Mouse (Mus musculus) cerebellum, adult 2 months (tissue): ENCODE measurements around the gene Isyna1. TPM values are rescaled to one million over a fixed set of nuclear protein-coding genes. Genes with fewer than 3 reads are reported as not detected.
A peak's percentile ranks its signal among the peaks of the same experiment; 100 is the strongest.

Experiments used
- DNase-seq, 2 experiments: peaks; one replicate each; pipeline ENCODE4 v3.0.0; 2021
- H3K27ac ChIP-seq: fragments of 200-500 bp; 2 replicates; pipeline ENCODE4 v1.5.1; 2012; ENCODE audit warnings: low read length, control low read depth, inconsistent platforms; ENCODE audit not compliant: insufficient read depth
- H3K27me3 ChIP-seq: fragments of 200-500 bp; 2 replicates; pipeline ENCODE4 v1.6.1; 2012; ENCODE audit warnings: inconsistent platforms, mild to moderate bottlenecking, low read length, moderate library complexity; ENCODE audit not compliant: control insufficient read depth, insufficient read depth
- H3K4me1 ChIP-seq: fragments of 200-500 bp; 2 replicates; pipeline ENCODE4 v1.6.1; 2011; ENCODE audit warnings: low read length; ENCODE audit not compliant: control insufficient read depth, insufficient read depth
- H3K4me3 ChIP-seq: fragments of 200-500 bp; replicated peaks from 2 replicates; pipeline ENCODE3; 2011; ENCODE audit warnings: mild to moderate bottlenecking, low read depth, low read length, control low read depth; ENCODE audit not compliant: insufficient read depth
- CTCF ChIP-seq: fragments of 200-500 bp; IDR thresholded peaks from 2 replicates; pipeline ENCODE4 v1.5.1; 2011; ENCODE audit warnings: low read depth, mild to moderate bottlenecking, control low read depth, low read length, moderate library complexity, borderline replicate concordance; ENCODE audit not compliant: insufficient read depth
- POLR2A ChIP-seq: fragments of 200-500 bp; IDR thresholded peaks from 2 replicates; pipeline ENCODE4 v1.6.1; 2011; ENCODE audit warnings: low read length, control low read depth, borderline replicate concordance; ENCODE audit not compliant: insufficient read depth
- WGBS: fragments of 180-500 bp; shearing (Covaris S2); methylation state at CpG from one replicate; pipeline ENCODE4 v1.1.7; 2018; 5-methylcytosine and 5-hydroxymethylcytosine counted together
- polyA plus RNA-seq: library from polyadenylated mRNA; depleted of rRNA; stranded (reverse); fragments of >200 nt; gene quantifications from 2 replicates; pipeline ENCODE4 v1.2.3, GENCODE M21; 2012; rRNA removed

The Isyna1 gene
- 55.3 and 61.4 TPM in 2 replicates for polyA plus RNA-seq

- peak; percentile 65 to 73 for DNase-seq
- no peak for TF ChIP-seq CTCF
- TF ChIP-seq POLR2A = peak; percentile 26; the same call in 1 of the 2 replicates
- H3K27me3 ChIP-seq = no peaks in the 10 kb centered on the region
- no peak within 1 kb of the TSS; the same call in 1 of the 2 replicates for H3K27ac ChIP-seq
- peaks cover 14% of the 10 kb centered on the region; the same call in 1 of the 2 replicates for H3K4me1 ChIP-seq
- peak within 1 kb of the TSS; percentile 59 for H3K4me3 ChIP-seq
- 3% methylated on average over 40 of the region's 40 CpGs for WGBS
Observed at GRCm38 (mm10) chr8:70593961-70594609, at the start of gene Isyna1. Isyna1 (plus strand) TSS chr8:70594373.

- Histone ChIP-seq H3K4me3 (no peak overlapping the region), H3K4me1 (peaks cover 34% of the 10 kb centered on the region), H3K27me3 (no peaks in the 10 kb centered on the region), H3K27ac (no peak overlapping the region)
- no peak for DNase-seq
- 78% methylated on average over 4 of the region's 4 CpGs for WGBS
- TF ChIP-seq POLR2A (no peak), CTCF (no peak)
Observed at GRCm38 (mm10) chr8:70546412-70546811, 47.8 kb upstream of the Isyna1 start.

DNA sequence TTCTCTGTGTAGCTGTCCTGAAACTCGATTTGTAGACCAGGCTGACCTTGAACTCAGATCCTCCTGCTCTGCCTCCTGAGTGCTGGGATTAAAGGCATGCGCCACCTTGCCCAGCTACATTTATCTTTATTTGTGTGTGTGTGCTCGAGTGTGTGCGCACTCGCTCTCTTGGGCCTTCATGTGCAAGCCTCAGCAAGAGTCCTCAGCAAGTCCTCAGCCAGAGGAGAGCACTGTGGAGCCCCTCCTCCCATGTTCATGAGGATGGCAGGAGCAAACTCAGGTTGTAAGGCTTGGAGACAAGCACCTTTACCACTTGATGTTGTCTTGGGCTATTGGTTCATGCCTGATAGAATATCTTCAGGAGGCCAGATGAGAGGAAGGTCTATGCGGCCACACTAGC is 46.4 kb upstream of the Isyna1 start:
- TF ChIP-seq CTCF (no peak), POLR2A (no peak)
- Histone ChIP-seq H3K4me3 (no peak overlapping the region), H3K4me1 (peaks cover 46% of the 10 kb centered on the region), H3K27ac (no peak overlapping the region), H3K27me3 (no peaks in the 10 kb centered on the region)
- WGBS = 91% methylated on average over 6 of the region's 6 CpGs
- DNase-seq = no peak

DNA sequence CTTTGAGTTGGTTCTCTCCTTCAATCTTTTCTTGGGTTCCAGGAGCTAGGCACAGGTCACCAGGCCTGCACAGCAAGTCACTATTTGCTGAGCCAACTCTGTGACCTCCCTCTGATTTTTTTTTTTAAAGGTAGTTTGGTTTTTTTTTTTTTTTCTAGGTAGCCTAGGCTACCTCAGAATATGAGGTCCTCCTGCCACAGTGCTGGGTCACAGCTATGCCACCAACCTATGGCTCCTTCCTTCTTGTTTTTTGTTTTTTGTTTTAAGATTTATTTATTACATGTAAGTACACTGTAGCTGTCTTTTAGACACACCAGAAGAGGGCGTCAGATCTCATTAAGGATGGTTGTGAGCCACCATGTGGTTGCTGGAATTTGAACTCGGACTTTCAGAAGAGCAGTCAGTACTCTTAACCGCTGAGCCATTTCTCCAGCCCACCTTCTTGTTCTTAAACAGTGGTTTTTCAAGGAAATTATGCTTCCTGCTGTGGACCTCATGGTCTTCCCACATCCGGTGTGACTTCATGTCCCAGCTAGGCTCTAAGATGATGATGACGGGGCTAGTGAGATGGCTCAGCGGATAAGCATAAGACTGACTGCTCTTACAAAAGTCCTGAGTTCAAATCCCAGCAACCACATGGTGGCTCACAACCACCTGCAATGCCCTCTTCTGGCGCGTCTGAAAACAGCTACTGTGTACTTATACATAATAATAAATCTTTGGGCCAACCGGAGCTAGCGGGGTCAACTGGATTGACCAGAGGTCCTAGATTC is 44.6 kb upstream of the Isyna1 start:
- TF ChIP-seq CTCF (no peak), POLR2A (no peak)
- H3K27ac ChIP-seq = no peak overlapping the region
- 94% methylated on average over 10 of the region's 10 CpGs for WGBS

GRCm38 (mm10) chr8:70551558-70552161 is 42.5 kb upstream of the Isyna1 start:
- H3K4me1 ChIP-seq = peaks cover 53% of the 10 kb centered on the region
- no peaks in the 10 kb centered on the region for H3K27me3 ChIP-seq
- DNase-seq = peak; percentile 46 to 62
- no peak for TF ChIP-seq POLR2A
- no peak for TF ChIP-seq CTCF
- peak overlapping the region; percentile 62 for H3K27ac ChIP-seq
- H3K4me3 ChIP-seq = no peak overlapping the region
- 28% methylated on average over 3 of the region's 3 CpGs for WGBS

More for the DNA sequence above, 44.6 kb upstream of the Isyna1 start:
- Histone ChIP-seq H3K27me3 (no peaks in the 10 kb centered on the region), H3K4me3 (no peak overlapping the region), H3K4me1 (peaks cover 50% of the 10 kb centered on the region)
- DNase-seq = no peak

GRCm38 (mm10) chr8:70552836-70553235 is 41.3 kb upstream of the Isyna1 start:
- Histone ChIP-seq H3K27me3 (no peaks in the 10 kb centered on the region), H3K27ac (peak overlapping the region; percentile 23; the same call in 1 of the 2 replicates), H3K4me3 (no peak overlapping the region), H3K4me1 (peaks cover 58% of the 10 kb centered on the region)
- DNase-seq = no peak
- WGBS = 28% methylated on average over 1 of the region's 1 CpGs
- TF ChIP-seq POLR2A (no peak), CTCF (no peak)

DNA sequence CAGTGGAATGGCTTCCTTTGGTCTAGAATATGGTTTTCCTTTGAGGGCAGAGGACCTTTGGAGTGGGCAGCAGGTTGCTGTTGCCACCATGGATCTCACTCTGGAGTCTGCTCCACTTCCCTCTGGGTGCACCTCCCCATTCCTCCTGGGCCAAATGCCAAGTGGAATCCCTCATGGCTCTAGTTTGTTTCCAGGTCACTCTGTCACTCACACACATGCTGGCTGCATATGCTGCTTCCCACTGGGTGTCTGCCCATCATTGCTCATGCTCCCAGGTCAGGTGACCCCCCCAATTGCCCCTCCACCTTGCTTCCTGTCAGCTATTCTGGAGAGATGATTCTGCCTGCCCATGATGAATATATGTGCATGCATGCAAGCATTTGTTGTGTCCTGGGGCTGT is 40.4 kb upstream of the Isyna1 start:
- Histone ChIP-seq H3K27me3 (no peaks in the 10 kb centered on the region), H3K4me1 (peaks cover 51% of the 10 kb centered on the region), H3K4me3 (no peak overlapping the region), H3K27ac (no peak overlapping the region)
- TF ChIP-seq CTCF (no peak), POLR2A (no peak)
- DNase-seq = peak; percentile 79 to 87
